Mouse (Mus musculus): Measurements from ENCODE around the gene Ggt5.
A peak's percentile ranks its signal among the peaks of the same experiment; 100 is the strongest.
"Not testable (repeated sequence)": the region's sequence is repeated elsewhere in the genome, so short reads cannot be mapped to it uniquely, and the experiment has no call there.

Ggt5 gene

GRCm38 (mm10) chr10:75589129-75589528 lies at the start of gene Ggt5:
Gene Ggt5, plus strand, starts transcription at chr10:75589340.
- no peak for DNase-seq

- DNase-seq: no peak
These were observed 41.2 kb upstream of the Ggt5 start for GRCm38 (mm10) chr10:75547901-75548300.

- no peak for DNase-seq
These were observed 40.7 kb upstream of the Ggt5 start for GRCm38 (mm10) chr10:75548486-75548885.

GRCm38 (mm10) chr10:75549886-75550285 lies 39.3 kb upstream of the Ggt5 start:
- DNase-seq: no peak

- no peak for DNase-seq
These were observed 38.0 kb upstream of the Ggt5 start for GRCm38 (mm10) chr10:75551175-75551574.

- no peak for DNase-seq
These were observed 37.0 kb upstream of the Ggt5 start for GRCm38 (mm10) chr10:75552106-75552505.

- no peak for DNase-seq
These were observed 36.3 kb upstream of the Ggt5 start for GRCm38 (mm10) chr10:75552701-75553450.

- DNase-seq: no peak
These were observed 35.0 kb upstream of the Ggt5 start for GRCm38 (mm10) chr10:75554090-75554489.

GRCm38 (mm10) chr10:75555557-75555956 lies 33.6 kb upstream of the Ggt5 start:
- no peak for DNase-seq

- peak; percentile 73 for DNase-seq
These were observed 33.1 kb upstream of the Ggt5 start for GRCm38 (mm10) chr10:75556026-75556425.

- DNase-seq: peak; percentile 88
These were observed 30.6 kb upstream of the Ggt5 start for GRCm38 (mm10) chr10:75558515-75558914.

GRCm38 (mm10) chr10:75559041-75559675 lies 30.0 kb upstream of the Ggt5 start:
- peak; percentile 48 for DNase-seq

GRCm38 (mm10) chr10:75559676-75560548 lies 29.2 kb upstream of the Ggt5 start, which contains the start of gene Lrrc75b:
Gene Lrrc75b, minus strand, starts transcription at chr10:75560330.
- DNase-seq: peak; percentile 87

GRCm38 (mm10) chr10:75560549-75560899 lies 28.6 kb upstream of the Ggt5 start:
- no peak for DNase-seq

GRCm38 (mm10) chr10:75561071-75561654 lies 28.0 kb upstream of the Ggt5 start, which contains the start of gene Ggt1:
Gene Ggt1, plus strand, starts transcription at chr10:75561604.
- DNase-seq: peak; percentile 50

- no peak for DNase-seq
These were observed 26.5 kb upstream of the Ggt5 start for GRCm38 (mm10) chr10:75562596-75562995.

GRCm38 (mm10) chr10:75564687-75565265 lies 24.4 kb upstream of the Ggt5 start:
- no peak for DNase-seq

GRCm38 (mm10) chr10:75565436-75565835 lies 23.7 kb upstream of the Ggt5 start:
- no peak for DNase-seq

- no peak for DNase-seq
These were observed 23.2 kb upstream of the Ggt5 start for GRCm38 (mm10) chr10:75565906-75566305.

GRCm38 (mm10) chr10:75566321-75566720 lies 22.8 kb upstream of the Ggt5 start:
- no peak for DNase-seq

GRCm38 (mm10) chr10:75566765-75567164 lies 22.4 kb upstream of the Ggt5 start:
- not testable (repeated sequence) for DNase-seq

GRCm38 (mm10) chr10:75568029-75568428 lies 21.1 kb upstream of the Ggt5 start:
- DNase-seq: no peak

GRCm38 (mm10) chr10:75568441-75568840 lies 20.7 kb upstream of the Ggt5 start:
- no peak for DNase-seq

Measured in cerebellum, adult 11-12 months (tissue).